Mouse (Mus musculus): ENCODE measurements around the gene Gm20388.

DNA sequence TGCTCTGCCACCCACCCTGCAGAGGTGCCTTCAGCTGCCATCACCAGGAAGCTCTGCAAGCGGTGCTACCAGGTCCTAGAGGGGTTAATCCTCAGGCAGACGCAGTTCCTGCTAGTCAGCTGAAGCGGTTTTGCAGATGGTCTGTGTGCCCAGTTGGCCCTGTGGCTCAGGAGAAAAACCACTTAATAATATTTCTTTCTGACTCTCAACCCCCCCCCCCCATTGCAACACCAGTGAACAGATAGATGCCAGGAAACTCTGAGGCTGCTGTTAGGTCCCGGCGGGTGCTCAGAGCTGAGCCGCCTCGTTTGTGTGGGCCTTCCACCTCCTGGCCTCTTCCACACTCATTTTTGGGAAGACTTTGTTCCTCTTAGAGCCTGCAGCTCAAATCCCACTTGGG, 2124.9 kb downstream of the Gm20388 start:
- TF ChIP-seq POLR2A (IDR thresholded peaks at IDR 0.05; ENCODE audit: borderline replicate concordance, insufficient read depth, low read length) (no peak), CTCF (IDR thresholded peaks at IDR 0.05; ENCODE audit: borderline replicate concordance, insufficient read depth, low read depth, low read length) (no peak)
